Mouse (Mus musculus) adrenal gland, adult (tissue): Measurements from ENCODE around the gene Dnah10.
A peak's percentile ranks its signal among the peaks of the same experiment; 100 is the strongest.

Source experiments
- DNase-seq, 2 experiments: peaks; one replicate each; pipeline ENCODE4 v3.0.0; 2022 to 2023; ENCODE audit warnings: low spot score in 1 of 2; ENCODE audit not compliant: inconsistent age in 2 of 2

The Dnah10 gene

DNA sequence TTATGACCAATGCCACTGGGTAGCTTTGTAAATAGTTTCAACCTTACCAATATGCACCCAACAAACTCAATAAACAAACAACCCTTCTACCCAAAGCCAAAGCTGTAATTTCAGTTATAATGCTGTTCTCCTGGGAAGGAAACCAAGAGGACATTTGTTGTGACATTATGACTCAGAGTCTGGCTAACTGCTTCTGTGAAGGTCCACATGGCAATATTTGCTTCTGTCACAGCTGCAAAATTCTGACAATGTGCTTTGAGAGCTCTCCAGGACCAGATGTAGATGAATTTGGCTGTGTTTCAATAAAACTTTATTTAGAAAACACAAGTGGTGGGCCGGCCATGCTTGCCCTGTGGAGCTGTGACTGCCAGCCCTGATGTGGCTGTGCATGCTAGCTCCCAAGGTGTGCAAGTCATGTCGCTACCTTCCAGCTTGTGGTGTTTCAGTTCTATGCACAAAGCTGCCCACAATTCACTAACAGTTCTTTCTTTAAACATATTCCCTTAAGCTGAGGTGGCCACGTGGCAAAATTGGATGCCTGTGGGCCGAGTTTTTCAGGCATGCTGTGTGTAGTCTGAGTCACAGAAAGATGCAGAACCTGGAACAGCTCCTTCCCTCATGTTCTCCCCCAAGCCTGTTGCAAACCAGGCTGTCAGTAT lies 85.0 kb downstream of the Dnah10 start:
- DNase-seq: peak; percentile 23 to 77

GRCm38 (mm10) chr5:124812466-124812865 lies 87.6 kb downstream of the Dnah10 start:
- no peak for DNase-seq

DNA sequence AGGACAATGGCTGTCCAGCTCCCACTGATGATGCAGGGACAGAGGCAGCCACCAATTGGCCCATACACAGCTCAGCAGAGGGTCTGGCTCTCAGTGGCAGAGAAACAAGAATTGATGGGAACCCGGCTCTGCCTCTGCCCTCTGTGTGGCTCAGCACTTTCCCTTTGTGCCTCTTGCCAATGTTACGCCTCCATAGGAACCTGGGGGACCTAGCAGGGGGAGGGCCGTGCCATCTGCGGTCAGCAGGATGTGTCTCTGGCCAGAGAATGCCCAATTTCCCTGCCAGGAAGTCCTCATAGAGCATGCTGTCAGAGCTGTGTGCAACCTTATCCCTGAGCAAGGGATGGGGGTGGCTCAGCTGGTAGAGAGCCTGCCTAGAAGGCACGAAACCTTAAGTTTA lies 89.9 kb downstream of the Dnah10 start:
- no peak for DNase-seq

- DNase-seq: no peak
Observed at GRCm38 (mm10) chr5:124817050-124817449, 92.2 kb downstream of the Dnah10 start.

DNA sequence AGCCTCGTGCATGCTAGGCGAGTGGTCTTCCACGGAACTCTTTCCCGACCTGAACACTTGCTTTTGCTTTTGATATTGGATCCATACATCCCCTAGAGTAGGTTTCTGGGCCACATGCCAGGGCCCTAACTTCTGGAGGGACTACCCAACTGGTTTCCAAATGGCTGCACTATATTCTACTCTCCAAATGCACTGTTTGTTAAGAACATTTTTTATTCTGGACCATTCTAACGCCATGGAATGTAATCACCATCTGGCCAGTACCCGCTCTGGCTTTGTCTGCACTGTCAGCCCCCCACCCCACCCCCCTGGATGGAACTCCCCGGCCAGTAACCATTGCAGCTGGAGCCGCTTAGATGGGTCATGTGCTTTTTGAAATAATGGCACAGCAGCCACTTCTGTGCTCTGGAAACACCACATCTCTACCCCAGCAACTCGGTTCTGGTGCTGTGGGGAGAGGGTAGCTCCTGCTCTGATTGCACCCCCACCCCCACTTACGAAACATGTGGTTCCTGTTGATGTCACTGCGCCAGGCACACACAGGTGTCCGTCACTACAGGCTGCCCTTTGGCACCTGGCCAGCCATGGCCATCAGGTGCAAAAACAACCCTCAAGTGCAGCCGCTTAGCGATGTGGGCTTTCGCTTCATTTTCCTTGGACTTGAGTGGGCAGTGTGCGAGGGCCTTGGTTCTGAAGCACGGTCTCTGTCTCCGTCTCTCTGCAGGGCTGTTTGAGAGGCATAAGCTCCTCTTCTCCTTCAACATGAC lies 97.4 kb downstream of the Dnah10 start:
- DNase-seq: no peak

DNA sequence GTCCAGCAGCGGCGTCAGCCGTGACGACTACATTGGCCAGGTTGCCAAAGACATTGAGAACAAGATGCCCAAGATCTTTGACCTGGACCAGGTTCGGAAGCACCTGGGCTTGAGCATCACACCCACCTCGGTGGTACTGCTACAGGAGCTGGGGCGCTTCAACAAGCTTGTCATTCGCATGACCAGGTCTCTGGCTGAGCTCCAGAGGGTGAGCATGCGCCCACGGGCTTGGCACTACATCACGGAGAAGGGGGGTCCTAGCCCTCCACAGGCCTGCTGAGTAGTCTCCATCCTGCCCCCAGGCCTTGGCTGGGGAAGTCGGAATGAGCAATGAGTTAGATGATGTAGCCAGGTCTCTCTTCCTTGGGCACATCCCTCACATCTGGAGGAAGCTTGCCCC lies 105.4 kb downstream of the Dnah10 start:
- no peak for DNase-seq

GRCm38 (mm10) chr5:124835218-124835617 lies 110.3 kb downstream of the Dnah10 start:
- no peak for DNase-seq

DNA sequence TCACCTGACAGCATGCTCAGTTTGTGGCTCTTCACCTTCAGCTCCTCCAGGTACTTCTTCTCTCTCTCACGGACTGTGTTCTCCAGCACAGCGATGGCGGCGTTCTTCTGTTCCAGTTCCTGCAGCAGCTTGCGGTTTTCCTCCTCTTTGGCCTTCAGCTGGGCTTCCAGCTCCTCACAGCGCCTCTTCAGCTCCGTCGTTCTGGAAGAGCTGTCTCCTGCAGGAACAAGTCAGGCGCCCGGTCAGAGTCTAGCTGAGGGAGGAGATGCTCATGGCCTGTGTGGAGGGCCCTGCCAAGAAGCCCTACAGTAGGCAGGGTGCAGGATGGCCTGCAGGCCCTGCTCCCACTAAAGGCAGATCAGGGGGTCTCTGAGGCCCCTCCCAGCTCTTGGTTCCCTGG lies 111.2 kb downstream of the Dnah10 start:
- no peak for DNase-seq

GRCm38 (mm10) chr5:124836621-124837020 lies 111.7 kb downstream of the Dnah10 start:
- no peak for DNase-seq

DNA sequence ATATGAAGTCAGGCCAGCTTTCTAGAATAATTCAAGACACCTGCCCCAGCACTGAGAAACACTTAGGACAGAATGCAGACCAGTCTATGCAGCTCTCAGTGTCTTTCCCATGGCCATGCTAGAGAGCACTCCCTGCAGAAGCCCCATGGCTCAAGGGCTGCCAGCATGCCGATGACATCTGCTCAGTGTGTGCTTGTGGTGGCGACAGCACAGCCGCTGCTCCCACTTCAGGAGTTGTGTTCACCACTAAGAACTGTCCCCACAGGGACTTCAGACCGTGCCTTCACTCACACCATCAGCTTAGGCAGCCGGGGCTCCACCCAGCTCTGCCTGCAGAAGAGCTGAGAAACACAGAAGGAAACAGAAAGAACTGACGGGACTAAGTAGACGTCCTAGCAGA lies 115.3 kb downstream of the Dnah10 start:
- no peak for DNase-seq

GRCm38 (mm10) chr5:124840669-124841068 lies 115.8 kb downstream of the Dnah10 start:
- DNase-seq: no peak

DNA sequence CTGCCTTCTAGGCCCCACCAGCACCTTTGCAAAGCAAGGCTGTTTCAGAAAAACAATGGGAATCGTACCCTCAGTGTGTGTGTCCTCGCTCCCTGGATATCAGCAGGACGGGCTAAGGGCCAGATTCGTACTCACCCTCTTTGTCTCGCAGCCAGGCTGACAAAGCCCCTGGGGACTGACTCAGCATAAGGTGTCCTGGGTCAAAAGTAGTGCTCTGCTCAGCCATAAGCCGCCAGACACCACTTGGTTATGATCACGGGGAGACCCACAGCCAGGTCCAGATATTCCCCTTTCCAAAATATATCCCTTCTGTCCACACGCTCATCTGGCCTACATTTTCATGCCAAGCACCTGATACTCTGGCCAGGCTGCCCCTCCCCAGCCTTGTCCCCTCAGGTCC lies 118.5 kb downstream of the Dnah10 start:
- peak in 1 of 2 experiments; percentile 44 for DNase-seq

DNA sequence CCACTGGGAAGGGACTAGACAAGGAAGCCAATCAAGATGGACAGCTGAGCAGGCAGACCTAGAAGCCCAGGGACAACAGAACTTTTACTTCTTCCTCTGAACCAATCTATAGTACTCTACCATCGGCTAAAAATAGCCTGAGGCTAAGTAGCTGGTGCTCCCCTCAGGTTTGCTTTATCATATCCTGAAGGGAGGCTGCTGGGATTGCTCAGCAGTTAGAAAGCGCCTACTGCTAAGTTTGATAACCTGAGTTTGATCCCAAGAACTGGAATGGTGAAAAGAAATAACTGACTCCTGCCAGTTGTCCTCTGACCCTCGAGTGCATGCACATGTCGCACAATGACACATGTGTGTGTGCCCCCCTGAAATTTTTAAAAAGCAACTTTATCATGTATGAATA lies 120.0 kb downstream of the Dnah10 start:
- DNase-seq: no peak

GRCm38 (mm10) chr5:124847014-124847413 lies 122.1 kb downstream of the Dnah10 start:
- DNase-seq: no peak

GRCm38 (mm10) chr5:124848994-124849393 lies 124.1 kb downstream of the Dnah10 start:
- no peak for DNase-seq

DNA sequence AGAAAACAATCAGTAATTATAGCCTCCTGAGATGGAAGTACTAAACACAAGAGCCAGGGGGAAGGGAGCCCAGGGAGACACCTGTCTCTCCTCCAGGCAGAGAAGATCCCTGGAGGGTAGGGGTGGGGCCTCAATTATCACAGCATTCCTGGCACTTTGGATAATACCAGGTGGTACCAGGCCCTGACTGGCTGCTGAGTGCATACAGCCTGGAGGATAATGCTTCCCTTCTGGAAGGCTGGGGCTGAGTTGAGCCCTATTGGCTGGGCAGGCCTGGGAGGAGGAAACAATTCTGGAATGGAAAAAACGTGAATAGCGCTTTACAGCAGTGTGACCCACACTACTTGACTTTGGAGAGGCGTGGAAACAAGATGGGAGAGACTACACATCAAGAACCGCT lies 126.7 kb downstream of the Dnah10 start:
- no peak for DNase-seq

- DNase-seq: no peak
Observed at GRCm38 (mm10) chr5:124852294-124852693, 127.4 kb downstream of the Dnah10 start.

GRCm38 (mm10) chr5:124853079-124853478 lies 128.2 kb downstream of the Dnah10 start:
- no peak for DNase-seq

DNA sequence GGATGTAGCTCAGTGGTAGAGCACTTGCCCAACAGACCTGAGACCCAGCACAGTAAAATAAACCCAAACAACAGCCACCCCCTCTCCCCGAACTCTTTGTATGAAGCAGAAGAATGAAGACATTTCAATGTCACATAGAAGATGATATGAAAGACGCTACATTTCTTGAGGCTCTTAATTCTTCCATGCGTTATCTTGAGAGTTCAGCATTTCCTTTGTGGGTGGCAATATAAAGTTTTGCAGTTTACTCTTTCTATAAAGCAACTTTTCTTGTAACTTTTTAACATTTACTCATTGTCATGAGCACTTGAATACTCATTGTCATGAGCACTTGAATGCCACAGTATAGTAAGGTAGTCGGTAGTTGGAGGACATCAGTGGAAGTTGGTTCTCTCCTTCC lies 129.3 kb downstream of the Dnah10 start:
- no peak for DNase-seq

GRCm38 (mm10) chr5:124860013-124860412 lies 135.1 kb downstream of the Dnah10 start:
- DNase-seq: peak; percentile 51 to 56

GRCm38 (mm10) chr5:124861463-124861862 lies 136.6 kb downstream of the Dnah10 start:
- peak in 1 of 2 experiments; percentile 70 for DNase-seq

DNA sequence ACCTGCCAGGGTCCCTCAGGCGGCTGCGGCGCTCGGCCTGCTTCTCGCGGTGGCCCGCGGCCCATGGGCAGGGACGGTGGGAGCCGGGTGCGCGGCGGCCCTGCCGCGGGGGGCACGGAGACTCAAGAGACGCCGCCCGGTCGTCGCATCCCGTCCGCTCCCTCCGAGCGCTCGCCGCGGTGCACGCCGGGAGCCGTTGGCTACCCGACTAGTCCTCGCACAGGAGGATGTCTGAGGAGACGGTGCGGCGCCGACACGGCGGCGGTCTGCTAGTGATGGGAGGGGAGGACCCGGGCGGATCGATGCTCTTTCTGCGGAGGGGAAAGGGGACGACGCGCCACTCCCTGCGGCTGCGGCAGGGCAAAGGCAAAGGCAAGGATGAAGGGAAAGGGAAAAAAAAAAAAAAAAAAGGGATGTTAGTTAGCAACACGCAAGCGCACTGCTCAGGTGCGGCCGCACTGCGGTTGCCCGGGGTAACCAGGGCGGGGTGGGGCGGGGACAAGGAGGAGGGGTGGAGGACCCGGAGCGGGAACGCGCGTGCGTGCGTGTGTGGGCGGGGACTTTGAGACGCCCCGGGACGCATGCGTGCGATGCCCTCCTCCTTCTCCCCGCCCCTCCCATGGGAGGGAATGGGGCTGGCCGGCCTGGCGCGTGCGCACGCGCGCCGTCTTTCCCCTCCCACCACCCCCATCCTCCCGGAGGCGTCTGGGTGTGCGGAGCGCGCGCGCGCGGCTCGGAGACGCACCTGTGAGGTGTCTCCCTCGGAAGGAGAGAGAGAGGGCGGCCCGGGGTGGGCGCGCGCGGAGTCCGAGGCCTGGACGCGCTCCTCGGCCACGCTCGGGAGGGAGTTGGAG lies 137.4 kb downstream of the Dnah10 start, which contains the start of the genes Ccdc92 and Zfp664:
TSS of gene Ccdc92 (minus strand) at position 412 of the 854 bp plus-strand sequence.
TSS of gene Zfp664 (plus strand) at position 679 of the 854 bp plus-strand sequence.
- peak; percentile 98 to 99 for DNase-seq
